Mouse (Mus musculus) hindbrain, postnatal 0 days (tissue): Measurements from ENCODE around the gene Tmem231. TPM values are rescaled to one million over a fixed set of nuclear protein-coding genes. Genes with fewer than 3 reads are reported as not detected.

ENCODE experiments used
- ATAC-seq: fragments of 200-750 bp; cut with Nextera tagmentation; 2 replicates; pipeline ENCODE4 v1.8.0; 2017; ENCODE audit warnings: mild to moderate bottlenecking, moderate TSS enrichment, moderate library complexity
- DNase-seq: peaks from one replicate; pipeline ENCODE4 v3.0.0-alpha.2; 2015; ENCODE audit warnings: low spot score
- H3K27ac ChIP-seq: fragments of 300-500 bp; sonication (generic); 2 replicates; pipeline ENCODE4 v1.5.1; 2014; ENCODE audit warnings: mild to moderate bottlenecking
- H3K27me3 ChIP-seq: fragments of 300-500 bp; sonication (generic); 2 replicates; pipeline ENCODE4 v1.6.1; 2014; ENCODE audit warnings: low read length, mixed read lengths; ENCODE audit not compliant: insufficient read depth
- H3K36me3 ChIP-seq: fragments of 300-500 bp; sonication (generic); 2 replicates; pipeline ENCODE4 v1.6.1; 2014; ENCODE audit warnings: low read length, mixed read lengths; ENCODE audit not compliant: insufficient read depth
- H3K4me1 ChIP-seq: fragments of 300-500 bp; sonication (generic); 2 replicates; pipeline ENCODE4 v1.6.1; 2014; ENCODE audit warnings: antibody characterized with exemption, low read length, mixed read lengths; ENCODE audit not compliant: insufficient read depth
- H3K4me2 ChIP-seq: fragments of 300-500 bp; sonication (generic); 2 replicates; pipeline ENCODE4 v1.6.1; 2014; ENCODE audit warnings: low read depth, mild to moderate bottlenecking, low read length, moderate library complexity, mixed read lengths
- H3K4me3 ChIP-seq: fragments of 300-500 bp; sonication (generic); 2 replicates; pipeline ENCODE4 v1.5.1; 2014; ENCODE audit warnings: low read length
- H3K9ac ChIP-seq: fragments of 300-500 bp; sonication (generic); replicated peaks from 2 replicates; pipeline ENCODE4 v1.6.1; 2014; ENCODE audit warnings: mild to moderate bottlenecking, low read length, moderate library complexity, mixed read lengths
- H3K9me3 ChIP-seq: fragments of 300-500 bp; sonication (generic); 2 replicates; pipeline ENCODE4 v1.6.1; 2016; ENCODE audit warnings: low read length, mixed read lengths
- CTCF ChIP-seq: IDR thresholded peaks from 2 replicates; pipeline ENCODE4 v1.5.1; 2016; ENCODE audit warnings: antibody characterized with exemption, control low read depth, low read depth
- WGBS: fragments of 180-500 bp; shearing (Covaris S2); extraction: QIAGEN DNeasy Blood & Tissue Kit; methylation state at CpG from one replicate; pipeline ENCODE4 v1.1.7; 2014; 5-methylcytosine and 5-hydroxymethylcytosine counted together
- polyA plus RNA-seq: library from polyadenylated mRNA; unstranded; fragments of >200 nt; fragmentation: Nextera tagmentation; extraction: Ambion mirVana; gene quantifications from 2 replicates; pipeline ENCODE4 v1.2.1, GENCODE M21; 2015
- total RNA-seq: library from RNA; depleted of rRNA; stranded (reverse); fragments of >200 nt; gene quantifications from 2 replicates; pipeline ENCODE4 v1.2.3, GENCODE M21; 2014

Tmem231 gene
- total and polyA plus RNA-seq, 2 experiments from 2014 or later, result 14.4 to 15.5 TPM

DNA sequence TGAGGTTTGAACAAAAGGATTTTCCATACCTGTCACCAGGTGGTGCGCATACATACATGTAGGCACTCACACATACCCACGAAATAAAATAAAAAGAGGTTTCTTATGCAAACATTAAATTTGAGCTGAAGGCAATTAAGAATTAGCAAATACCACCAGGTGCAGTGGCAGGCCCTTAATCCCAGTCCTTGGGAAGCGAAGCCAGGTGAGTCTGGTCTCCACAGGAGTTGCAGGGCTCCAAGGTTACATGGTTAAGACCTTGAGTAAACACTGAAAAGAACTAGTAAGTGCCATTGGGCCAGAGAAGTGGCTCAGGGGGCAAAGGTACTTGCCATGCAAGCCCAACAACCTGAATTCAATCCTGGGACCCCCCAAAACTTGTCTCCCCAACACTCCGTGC, 50.1 kb downstream of the Tmem231 start:
- no peak for DNase-seq
- TF ChIP-seq CTCF, result no peak
- H3K27ac ChIP-seq, result no peak overlapping the region
- H3K36me3 ChIP-seq, result no peaks in the 10 kb centered on the region
- ATAC-seq, result no peak
- H3K9ac ChIP-seq, result no peak overlapping the region
- H3K4me1 ChIP-seq, result no peaks in the 10 kb centered on the region
- H3K4me3 ChIP-seq, result no peak overlapping the region
- H3K9me3 ChIP-seq, result no peaks in the 10 kb centered on the region
- WGBS, result 85% methylated on average over 4 of the region's 4 CpGs
- H3K27me3 ChIP-seq, result no peaks in the 10 kb centered on the region
- no peak overlapping the region for H3K4me2 ChIP-seq

DNA sequence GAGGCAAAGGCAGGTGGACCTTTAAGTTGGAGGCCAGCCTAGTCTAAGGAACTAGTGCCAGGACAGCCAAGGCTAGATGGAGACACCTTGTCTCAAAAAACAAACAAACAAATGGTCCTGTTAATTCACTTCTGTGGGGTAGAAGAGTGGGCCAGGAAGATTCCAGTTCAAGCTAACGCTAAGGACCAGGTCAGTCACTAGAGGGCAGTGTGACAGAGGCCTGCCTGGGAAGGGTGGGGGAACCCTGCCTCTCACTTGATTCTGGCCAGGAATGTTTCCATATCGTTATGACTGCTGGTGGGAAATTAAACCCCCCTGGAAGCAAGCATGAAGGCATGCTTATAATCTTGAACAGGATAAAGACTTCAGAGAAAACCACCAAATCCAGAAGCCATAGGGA, 52.1 kb downstream of the Tmem231 start:
- ATAC-seq (no peak), DNase-seq (peak; percentile 79)
- no peak overlapping the region for H3K27ac ChIP-seq
- H3K4me1 ChIP-seq, result no peaks in the 10 kb centered on the region
- no peaks in the 10 kb centered on the region for H3K9me3 ChIP-seq
- WGBS, result 1% methylated on average over 2 of the region's 2 CpGs
- no peak overlapping the region for H3K4me3 ChIP-seq
- no peaks in the 10 kb centered on the region for H3K36me3 ChIP-seq
- no peak overlapping the region for H3K9ac ChIP-seq
- no peaks in the 10 kb centered on the region for H3K27me3 ChIP-seq
- peak; percentile 85 for TF ChIP-seq CTCF
- no peak overlapping the region for H3K4me2 ChIP-seq

DNA sequence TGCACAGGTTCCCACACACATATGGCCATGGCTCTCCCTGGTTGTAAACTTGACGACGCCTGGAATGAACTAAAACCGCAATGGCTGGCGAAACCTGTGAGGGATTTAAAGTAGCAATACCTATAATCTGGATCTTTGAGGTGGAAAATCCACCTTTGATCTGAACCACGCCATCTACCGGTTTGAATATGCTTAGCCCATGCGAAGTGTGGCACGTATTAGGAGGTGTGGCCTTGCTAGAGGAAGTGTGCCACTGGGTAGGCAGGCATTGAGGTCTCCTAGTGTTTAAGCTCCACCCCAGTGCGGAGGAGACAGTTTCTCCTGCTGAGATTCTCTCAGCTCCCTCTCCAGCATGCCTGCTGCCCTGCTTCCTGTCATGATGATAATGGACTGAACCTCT, 56.0 kb downstream of the Tmem231 start:
- Histone ChIP-seq H3K9ac (no peak overlapping the region), H3K9me3 (no peaks in the 10 kb centered on the region), H3K36me3 (no peaks in the 10 kb centered on the region), H3K4me2 (no peak overlapping the region), H3K4me3 (no peak overlapping the region), H3K4me1 (no peaks in the 10 kb centered on the region), H3K27me3 (no peaks in the 10 kb centered on the region), H3K27ac (no peak overlapping the region)
- WGBS, result 69% methylated on average over 9 of the region's 9 CpGs
- ATAC-seq (no peak), DNase-seq (no peak)
- no peak for TF ChIP-seq CTCF

DNA sequence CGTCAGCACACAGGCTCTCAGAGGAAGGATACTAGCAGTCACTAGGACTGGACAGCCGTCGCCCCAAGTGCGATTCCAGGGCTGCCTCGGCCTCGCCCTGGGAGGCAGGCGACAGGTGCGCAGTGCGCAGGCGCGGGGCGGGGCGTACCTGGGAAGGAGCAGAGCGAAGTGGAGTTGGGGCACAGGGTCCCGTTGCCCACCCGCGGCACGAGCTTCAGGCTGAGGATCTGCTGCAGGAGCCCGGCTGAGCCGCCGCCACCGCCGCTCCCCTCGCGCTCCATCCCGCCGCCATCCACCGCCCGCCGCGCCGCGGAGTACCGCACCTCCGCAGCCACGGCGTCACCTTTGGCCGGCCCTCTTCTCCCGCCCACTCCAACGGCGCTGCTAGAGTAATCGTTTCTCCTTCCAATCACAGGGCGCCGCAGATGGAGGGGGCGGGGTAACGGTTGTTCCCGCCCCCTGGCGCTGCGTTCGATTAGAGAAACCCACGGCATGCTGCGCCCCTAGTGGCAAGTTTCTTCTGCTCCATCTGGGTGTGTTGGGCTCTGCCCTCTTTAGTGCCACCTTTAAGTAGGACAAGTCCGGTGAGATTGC, 57.2 kb downstream of the Tmem231 start, which contains the start of gene Tmem170:
Gene Tmem170, minus strand, starts transcription at position 396 of the 594 bp plus-strand sequence.
- Histone ChIP-seq H3K27me3 (no peaks in the 10 kb centered on the region), H3K9me3 (no peaks in the 10 kb centered on the region), H3K9ac (peak within 1 kb of the TSS; percentile 51), H3K4me3 (peak within 1 kb of the TSS; percentile 59), H3K36me3 (no peaks in the 10 kb centered on the region), H3K4me2 (peak within 1 kb of the TSS; percentile 70), H3K27ac (peak within 1 kb of the TSS; percentile 69), H3K4me1 (no peaks in the 10 kb centered on the region)
- WGBS, result under 1% methylated on average over 40 of the region's 53 CpGs
- TF ChIP-seq CTCF, result peak; percentile 98
- peak; percentile 99 for ATAC-seq
- DNase-seq, result peak; percentile 99

DNA sequence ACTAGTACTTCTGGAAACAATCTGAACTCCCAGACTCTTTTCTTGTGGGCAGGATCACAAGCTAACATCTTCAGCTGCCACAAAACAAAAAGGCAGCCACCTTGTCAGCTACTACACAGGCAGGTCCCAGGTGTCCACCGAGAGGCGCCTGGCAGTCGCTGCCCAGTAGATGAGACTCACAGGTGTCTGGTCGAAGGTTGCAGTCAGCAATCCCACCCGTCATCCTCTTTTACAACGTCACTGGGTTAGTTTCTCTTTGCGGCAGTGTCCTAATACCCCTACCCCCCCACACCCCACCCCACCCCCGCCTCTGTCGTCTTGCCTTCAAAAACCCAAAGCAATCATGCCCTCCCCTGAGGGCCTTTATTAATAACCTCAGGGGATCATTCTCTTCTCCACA, 57.9 kb downstream of the Tmem231 start:
- H3K27ac ChIP-seq, result no peak overlapping the region
- H3K9ac ChIP-seq, result peak overlapping the region; percentile 51
- peak overlapping the region; percentile 59 for H3K4me3 ChIP-seq
- no peak for TF ChIP-seq CTCF
- no peaks in the 10 kb centered on the region for H3K9me3 ChIP-seq
- DNase-seq (no peak), ATAC-seq (no peak)
- H3K36me3 ChIP-seq, result no peaks in the 10 kb centered on the region
- no peaks in the 10 kb centered on the region for H3K27me3 ChIP-seq
- 21% methylated on average over 9 of the region's 9 CpGs for WGBS
- peak overlapping the region; percentile 70 for H3K4me2 ChIP-seq
- H3K4me1 ChIP-seq, result no peaks in the 10 kb centered on the region

DNA sequence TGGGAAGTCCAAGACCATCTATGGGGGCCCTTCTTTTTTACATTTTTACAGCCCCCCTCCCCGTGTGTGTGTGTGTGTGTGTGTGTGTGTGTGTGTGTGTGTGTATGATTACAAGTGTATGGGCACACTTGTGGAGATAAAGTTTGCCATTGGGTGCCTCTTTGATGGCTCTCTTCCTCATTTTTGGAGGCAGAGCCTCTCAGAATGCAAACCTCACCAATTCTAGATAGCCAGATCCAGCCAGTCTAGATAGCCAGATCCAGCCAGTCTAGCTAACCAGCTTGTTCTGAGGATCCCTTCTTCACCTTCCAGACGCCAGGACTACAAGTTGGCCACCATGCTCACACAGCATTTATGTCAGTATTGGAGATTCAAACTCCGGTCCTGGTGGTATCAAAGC, 62.4 kb downstream of the Tmem231 start:
- H3K4me3 ChIP-seq, result no peak overlapping the region
- H3K9ac ChIP-seq, result no peak overlapping the region
- ATAC-seq, result no peak
- WGBS, result 84% methylated on average over 3 of the region's 3 CpGs
- DNase-seq, result no peak
- no peak overlapping the region for H3K27ac ChIP-seq
- no peaks in the 10 kb centered on the region for H3K36me3 ChIP-seq
- H3K4me1 ChIP-seq, result no peaks in the 10 kb centered on the region
- H3K27me3 ChIP-seq, result no peaks in the 10 kb centered on the region
- H3K9me3 ChIP-seq, result no peaks in the 10 kb centered on the region
- H3K4me2 ChIP-seq, result no peak overlapping the region
- no peak for TF ChIP-seq CTCF

DNA sequence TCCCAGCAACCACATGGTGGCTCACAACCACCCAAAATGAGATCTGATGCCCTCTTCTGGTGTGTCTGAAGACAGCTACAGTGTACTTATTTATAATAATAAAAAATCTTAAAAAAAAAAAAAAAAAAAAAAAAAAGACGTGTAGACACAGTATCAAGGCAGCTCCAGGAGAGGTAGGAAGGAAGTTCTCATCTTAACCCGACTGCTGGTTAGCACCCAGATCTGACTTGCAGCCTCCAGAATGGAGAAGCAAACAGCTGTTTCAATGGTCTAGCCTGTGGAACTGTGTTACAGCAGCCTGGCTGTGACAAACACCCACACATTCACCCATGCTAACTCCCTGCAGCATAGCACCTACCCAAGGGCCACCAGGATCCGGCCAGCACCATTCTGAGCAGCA, 63.3 kb downstream of the Tmem231 start:
- Histone ChIP-seq H3K36me3 (no peaks in the 10 kb centered on the region), H3K27me3 (no peaks in the 10 kb centered on the region), H3K4me2 (no peak overlapping the region), H3K4me1 (no peaks in the 10 kb centered on the region), H3K9me3 (no peaks in the 10 kb centered on the region), H3K4me3 (no peak overlapping the region), H3K9ac (no peak overlapping the region), H3K27ac (no peak overlapping the region)
- no peak for TF ChIP-seq CTCF
- DNase-seq, result no peak
- 93% methylated on average over 3 of the region's 3 CpGs for WGBS
- ATAC-seq, result no peak
